Mouse (Mus musculus) liver, embryonic 11.5 days (tissue): Measurements from ENCODE around the gene Lipk. TPM values are rescaled to one million over a fixed set of nuclear protein-coding genes. Genes with fewer than 3 reads are reported as not detected.

Experiments
- ATAC-seq: fragments of 200-750 bp; cut with Nextera tagmentation; replicated peaks from 2 replicates; pipeline ENCODE4 v1.8.0; 2017; ENCODE audit warnings: moderate number of reproducible peaks, mild to moderate bottlenecking, moderate TSS enrichment, moderate library complexity; ENCODE audit not compliant: low FRiP score
- DNase-seq: peaks from one replicate; pipeline ENCODE4 v3.0.0-alpha.2; 2017; ENCODE audit warnings: low spot score
- H3K27ac ChIP-seq: fragments of 300-500 bp; sonication (generic); 2 replicates; pipeline ENCODE4 v1.5.1; 2014; ENCODE audit warnings: mild to moderate bottlenecking, low read depth, low read length, control low read depth
- H3K27me3 ChIP-seq: fragments of 300-500 bp; sonication (generic); replicated peaks from 2 replicates; pipeline ENCODE4 v1.6.1; 2014; ENCODE audit warnings: low read length, mixed read lengths; ENCODE audit not compliant: control insufficient read depth, insufficient read depth
- H3K36me3 ChIP-seq: fragments of 300-500 bp; sonication (generic); 2 replicates; pipeline ENCODE4 v1.6.1; 2014; ENCODE audit warnings: mild to moderate bottlenecking, low read length, moderate library complexity, mixed read lengths; ENCODE audit not compliant: control insufficient read depth, insufficient read depth
- H3K4me1 ChIP-seq: fragments of 300-500 bp; sonication (generic); replicated peaks from 2 replicates; pipeline ENCODE4 v1.6.1; 2014; ENCODE audit warnings: low read length, mixed read lengths; ENCODE audit not compliant: control insufficient read depth, insufficient read depth
- H3K4me2 ChIP-seq: fragments of 300-500 bp; sonication (generic); 2 replicates; pipeline ENCODE4 v1.6.1; 2014; ENCODE audit warnings: mild to moderate bottlenecking, control low read depth, moderate library complexity
- H3K4me3 ChIP-seq: fragments of 300-500 bp; sonication (generic); 2 replicates; pipeline ENCODE4 v1.5.1; 2014; ENCODE audit warnings: low read depth, low read length, control low read depth
- H3K9ac ChIP-seq: fragments of 300-500 bp; sonication (generic); 2 replicates; pipeline ENCODE4 v1.6.1; 2014; ENCODE audit warnings: low read depth, low read length, control low read depth
- H3K9me3 ChIP-seq: fragments of 300-500 bp; sonication (generic); 2 replicates; pipeline ENCODE4 v1.6.1; 2016; ENCODE audit warnings: low read length, inconsistent platforms, mixed read lengths; ENCODE audit not compliant: control insufficient read depth
- WGBS: fragments of 180-500 bp; shearing (Covaris S2); extraction: QIAGEN DNeasy Blood & Tissue Kit; methylation state at CpG from one replicate; pipeline ENCODE4 v1.1.7; 2014; 5-methylcytosine and 5-hydroxymethylcytosine counted together
- polyA plus RNA-seq: library from polyadenylated mRNA; unstranded; fragments of >200 nt; fragmentation: Nextera tagmentation; extraction: Ambion mirVana; gene quantifications from 2 replicates; pipeline ENCODE4 v1.2.1, GENCODE M21; 2014

Lipk gene
- polyA plus RNA-seq, 1 experiment from 2014 or later: not detected

DNA sequence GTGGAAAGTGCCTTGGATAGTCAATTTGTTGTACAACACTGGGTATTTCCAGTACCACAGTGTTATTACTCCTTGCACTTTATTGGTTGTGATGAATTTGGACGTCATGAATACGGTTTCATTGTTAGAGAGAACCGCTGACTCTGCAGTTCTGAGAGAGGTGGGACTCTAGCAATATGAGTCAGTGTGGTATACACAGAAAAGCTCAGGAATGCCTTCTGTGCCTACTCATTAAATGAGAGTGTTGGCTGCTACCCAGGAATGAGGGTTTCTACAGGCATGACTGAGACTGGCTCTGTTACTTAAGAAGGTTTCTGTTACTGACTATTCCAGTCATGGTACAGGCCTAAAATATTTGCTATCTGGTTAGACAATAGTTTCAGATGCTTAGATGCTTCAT, 43.4 kb downstream of the Lipk start:
- Histone ChIP-seq H3K36me3 (no peaks in the 10 kb centered on the region), H3K4me1 (no peaks in the 10 kb centered on the region), H3K4me2 (no peak overlapping the region), H3K9ac (no peak overlapping the region), H3K27me3 (no peaks in the 10 kb centered on the region), H3K27ac (no peak overlapping the region), H3K9me3 (no peaks in the 10 kb centered on the region), H3K4me3 (no peak overlapping the region)
- no peak for DNase-seq
- no peak for ATAC-seq
- 78% methylated on average over 3 of the region's 3 CpGs for WGBS

DNA sequence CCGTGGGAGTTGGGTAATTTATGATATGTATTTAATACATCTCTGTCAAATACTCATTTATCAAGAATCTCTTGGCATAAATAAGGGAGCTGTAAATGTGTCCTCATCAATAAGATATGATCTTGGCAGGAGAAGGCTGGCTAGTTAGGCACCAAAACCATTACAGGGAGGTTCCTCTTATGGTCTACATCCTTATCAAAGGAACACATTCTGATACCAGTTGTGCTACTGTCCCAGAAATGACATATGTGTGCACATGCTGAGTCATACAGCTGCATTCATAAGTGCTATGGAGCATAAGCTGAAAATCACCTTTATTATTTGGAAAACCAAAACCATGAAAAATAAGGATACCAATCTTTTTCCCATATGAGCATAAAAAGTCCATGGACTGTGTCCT, 55.5 kb downstream of the Lipk start:
- Histone ChIP-seq H3K4me2 (no peak overlapping the region), H3K4me1 (no peaks in the 10 kb centered on the region), H3K36me3 (no peaks in the 10 kb centered on the region), H3K27ac (no peak overlapping the region), H3K9ac (no peak overlapping the region), H3K9me3 (no peaks in the 10 kb centered on the region), H3K4me3 (no peak overlapping the region), H3K27me3 (no peaks in the 10 kb centered on the region)
- 38% methylated on average over 1 of the region's 1 CpGs for WGBS
- no peak for DNase-seq
- ATAC-seq: no peak

DNA sequence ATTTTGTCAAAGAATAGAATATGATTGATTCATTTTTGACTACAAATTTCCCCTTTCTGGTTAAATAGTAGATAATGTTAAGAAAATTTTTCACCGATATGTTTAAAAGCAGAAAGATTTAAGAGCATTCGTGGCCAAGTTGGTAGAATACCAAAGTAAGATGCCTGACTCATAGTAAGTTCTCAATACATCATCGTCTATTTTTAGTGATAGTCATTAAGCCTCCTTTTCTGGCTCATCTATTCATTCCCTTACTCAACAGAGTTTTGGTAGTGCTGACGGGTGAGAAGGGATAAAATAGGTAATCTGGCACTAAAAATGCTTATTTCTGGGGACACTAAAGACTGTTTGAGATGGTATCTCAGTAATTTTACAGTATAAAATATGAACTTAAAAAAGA, 56.0 kb downstream of the Lipk start:
- 83% methylated on average over 4 of the region's 4 CpGs for WGBS
- Histone ChIP-seq H3K27me3 (no peaks in the 10 kb centered on the region), H3K4me3 (no peak overlapping the region), H3K36me3 (no peaks in the 10 kb centered on the region), H3K9ac (no peak overlapping the region), H3K4me2 (no peak overlapping the region), H3K9me3 (no peaks in the 10 kb centered on the region), H3K4me1 (no peaks in the 10 kb centered on the region), H3K27ac (no peak overlapping the region)
- DNase-seq: no peak
- ATAC-seq: no peak

DNA sequence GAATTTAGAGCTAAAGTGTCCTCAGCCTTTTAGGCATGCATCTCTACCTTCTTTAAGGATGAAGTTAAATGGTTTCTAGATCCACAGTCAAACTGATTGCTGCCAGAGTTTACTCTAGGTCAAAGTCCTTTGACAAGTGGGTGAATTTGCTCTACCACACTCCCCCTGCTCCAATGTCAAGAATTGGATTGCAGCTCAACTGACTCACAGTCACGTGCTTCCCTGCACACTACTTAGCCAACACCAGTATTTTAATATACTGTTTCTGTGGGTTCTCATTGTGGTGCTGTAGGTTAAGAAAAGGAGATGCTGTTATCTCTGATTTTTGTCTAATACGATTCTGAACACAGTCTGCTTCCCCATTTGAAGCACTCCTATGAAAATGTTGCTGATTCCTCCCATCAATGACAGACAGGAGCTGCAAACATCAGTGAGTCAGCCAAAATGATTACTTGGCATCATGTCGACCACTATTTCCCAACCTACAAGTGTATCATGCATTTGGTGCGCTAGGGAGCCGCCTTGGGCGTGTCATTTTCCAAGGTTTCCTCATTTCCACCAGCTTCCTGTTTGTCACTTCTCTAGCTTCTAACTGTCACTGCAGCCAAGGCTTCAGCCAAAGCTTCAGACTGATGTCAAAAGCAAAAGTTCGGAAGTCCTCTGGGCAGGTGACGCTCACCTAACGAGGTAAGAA, 58.8 kb downstream of the Lipk start, which contains the start of gene Lipn:
TSS of gene Lipn (plus strand) at position 580 of the 694 bp plus-strand sequence.
- Histone ChIP-seq H3K9me3 (no peaks in the 10 kb centered on the region), H3K27me3 (no peaks in the 10 kb centered on the region)
- 78% methylated on average over 9 of the region's 9 CpGs for WGBS

DNA sequence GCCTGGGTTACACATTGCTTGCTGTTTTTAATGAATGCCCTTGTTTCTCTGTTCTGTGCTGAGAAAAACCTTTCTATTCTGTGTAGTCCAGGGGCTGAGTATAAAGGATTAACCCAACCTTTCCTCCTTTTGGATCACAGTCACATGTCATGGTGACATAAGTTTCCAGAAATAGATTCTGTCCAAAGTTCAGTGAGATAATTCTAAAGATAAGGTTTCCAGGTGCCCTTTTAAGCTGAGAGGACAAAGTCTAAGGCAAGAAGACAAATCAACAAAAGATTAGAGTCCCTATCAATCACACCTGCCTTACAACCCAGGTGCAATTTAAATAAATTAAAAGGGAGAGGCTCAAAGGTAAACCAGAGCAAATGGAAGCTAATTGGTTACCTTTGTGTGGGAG, 66.1 kb downstream of the Lipk start:
- H3K4me3 ChIP-seq: no peak overlapping the region
- no peak for ATAC-seq

More for the DNA sequence above, 58.8 kb downstream of the Lipk start, which contains the start of gene Lipn:
- no peaks in the 10 kb centered on the region for H3K4me1 ChIP-seq
- H3K36me3 ChIP-seq: no peaks in the 10 kb centered on the region
- H3K4me3 ChIP-seq: no peak within 1 kb of the TSS
- H3K27ac ChIP-seq: no peak within 1 kb of the TSS
- ATAC-seq: no peak
- H3K4me2 ChIP-seq: no peak within 1 kb of the TSS
- no peak within 1 kb of the TSS for H3K9ac ChIP-seq
- DNase-seq: no peak

DNA sequence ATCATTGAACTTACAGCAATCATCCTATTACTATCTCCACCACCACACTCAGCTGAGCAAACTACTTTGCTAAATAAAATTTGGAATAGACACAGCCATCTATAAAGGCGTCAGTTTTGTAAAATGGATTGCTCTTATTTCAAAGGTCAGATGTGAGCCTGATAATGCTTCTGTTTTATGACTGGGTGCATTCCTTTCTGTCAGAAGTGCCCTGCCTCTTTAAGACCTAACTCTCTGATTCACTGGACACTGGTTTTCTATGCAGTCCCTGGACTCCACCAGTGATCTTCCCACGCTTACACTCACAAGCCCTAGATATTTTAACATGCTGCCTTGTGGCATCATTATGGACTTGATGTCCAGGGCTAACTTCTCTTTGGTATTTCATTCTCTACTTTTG, 70.0 kb downstream of the Lipk start:
- no peak overlapping the region for H3K27ac ChIP-seq
- WGBS: 60% methylated on average over 2 of the region's 2 CpGs
- DNase-seq (no peak), ATAC-seq (no peak)
- H3K27me3 ChIP-seq: no peaks in the 10 kb centered on the region
- no peak overlapping the region for H3K4me3 ChIP-seq
- H3K36me3 ChIP-seq: no peaks in the 10 kb centered on the region
- no peak overlapping the region for H3K9ac ChIP-seq
- H3K9me3 ChIP-seq: no peaks in the 10 kb centered on the region
- H3K4me1 ChIP-seq: no peaks in the 10 kb centered on the region
- H3K4me2 ChIP-seq: no peak overlapping the region

More for the DNA sequence above, 66.1 kb downstream of the Lipk start:
- Histone ChIP-seq H3K27ac (no peak overlapping the region), H3K4me2 (no peak overlapping the region), H3K4me1 (no peaks in the 10 kb centered on the region), H3K9me3 (no peaks in the 10 kb centered on the region), H3K9ac (no peak overlapping the region), H3K36me3 (no peaks in the 10 kb centered on the region), H3K27me3 (no peaks in the 10 kb centered on the region)
- no peak for DNase-seq

DNA sequence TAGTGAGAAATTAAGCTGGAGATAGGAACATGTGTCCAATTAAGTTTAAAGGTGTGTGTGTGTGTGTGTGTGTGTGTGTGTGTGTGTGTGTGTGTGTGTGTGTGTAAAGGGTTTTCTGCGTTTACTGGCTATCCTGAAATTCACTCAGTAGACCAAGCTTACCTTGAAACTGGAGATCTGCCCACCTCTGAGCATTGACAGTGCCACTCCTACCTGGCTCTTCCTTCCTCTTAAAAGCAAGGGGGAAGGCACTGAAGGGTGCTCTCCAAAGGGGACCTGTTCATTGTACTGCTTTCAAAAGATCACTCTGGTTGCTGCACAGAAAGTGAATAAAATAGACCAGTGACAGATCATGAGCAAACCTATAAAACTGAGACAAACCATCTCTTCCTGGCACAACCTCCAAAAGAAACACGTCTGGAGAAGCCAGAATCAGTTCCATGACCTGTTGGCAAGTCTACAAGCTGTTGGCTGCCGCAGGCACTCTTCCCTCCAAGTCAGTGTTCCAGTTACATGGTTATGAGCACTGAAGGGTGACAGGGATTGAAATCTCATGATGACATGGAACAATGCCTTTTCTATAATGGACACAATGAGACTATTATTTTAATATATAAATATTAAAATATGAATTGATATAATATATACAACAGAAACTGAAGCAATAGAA, 81.1 kb downstream of the Lipk start:
- no peak overlapping the region for H3K4me3 ChIP-seq
- 62% methylated on average over 3 of the region's 3 CpGs for WGBS
- no peak for DNase-seq

DNA sequence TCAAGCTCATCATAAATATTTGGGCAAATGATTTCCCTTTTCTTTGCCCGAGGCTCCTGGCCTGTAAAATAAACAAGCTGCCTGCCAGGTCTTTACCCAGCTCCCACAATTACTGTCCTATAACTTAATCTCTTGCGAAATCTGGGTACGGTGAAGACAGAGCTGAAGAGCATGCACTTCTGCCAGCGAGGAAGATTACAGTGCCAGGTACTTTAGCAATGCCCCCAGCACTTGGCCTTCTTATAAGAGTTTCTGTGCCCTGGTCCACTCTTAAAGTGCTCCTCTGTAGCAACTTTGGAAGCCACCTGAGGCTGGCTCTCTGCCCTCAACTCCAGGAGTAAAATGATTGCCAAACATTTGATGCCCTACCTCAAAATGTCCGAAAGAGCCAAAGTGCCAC, 87.3 kb downstream of the Lipk start:
- no peak for DNase-seq
- no peak overlapping the region for H3K9ac ChIP-seq
- no peak overlapping the region for H3K27ac ChIP-seq
- no peaks in the 10 kb centered on the region for H3K4me1 ChIP-seq
- H3K4me3 ChIP-seq: no peak overlapping the region
- no peaks in the 10 kb centered on the region for H3K36me3 ChIP-seq
- no peak for ATAC-seq
- no peak overlapping the region for H3K4me2 ChIP-seq
- WGBS: 70% methylated on average over 5 of the region's 5 CpGs
- H3K27me3 ChIP-seq: no peaks in the 10 kb centered on the region
- H3K9me3 ChIP-seq: no peaks in the 10 kb centered on the region

More for the DNA sequence above, 81.1 kb downstream of the Lipk start:
- H3K9ac ChIP-seq: no peak overlapping the region
- H3K9me3 ChIP-seq: no peaks in the 10 kb centered on the region
- H3K4me2 ChIP-seq: no peak overlapping the region
- no peaks in the 10 kb centered on the region for H3K27me3 ChIP-seq
- no peak overlapping the region for H3K27ac ChIP-seq
- ATAC-seq: no peak
- no peaks in the 10 kb centered on the region for H3K4me1 ChIP-seq
- H3K36me3 ChIP-seq: no peaks in the 10 kb centered on the region

DNA sequence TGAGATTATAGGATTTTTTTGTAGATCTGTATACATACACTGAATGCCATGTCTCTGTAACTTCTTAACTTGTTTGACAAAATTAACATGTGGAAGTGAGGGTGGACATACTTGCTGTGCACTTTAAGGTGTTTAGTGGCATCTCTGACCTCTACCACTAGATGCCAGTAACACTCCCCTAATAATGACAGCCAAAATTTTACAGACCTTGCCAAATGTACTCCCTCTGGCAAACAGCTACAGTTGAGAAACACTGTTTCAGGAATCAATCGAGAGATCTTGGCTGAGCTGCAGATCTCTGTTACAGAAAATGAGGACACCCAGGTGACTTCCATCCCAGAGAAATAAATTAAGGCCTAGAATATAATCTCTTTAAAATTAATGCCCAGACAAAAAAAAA, 88.1 kb downstream of the Lipk start:
- Histone ChIP-seq H3K36me3 (no peaks in the 10 kb centered on the region), H3K4me3 (no peak overlapping the region), H3K4me2 (no peak overlapping the region), H3K9me3 (no peaks in the 10 kb centered on the region), H3K4me1 (no peaks in the 10 kb centered on the region), H3K9ac (no peak overlapping the region), H3K27me3 (no peaks in the 10 kb centered on the region), H3K27ac (no peak overlapping the region)
- 68% methylated on average over 1 of the region's 1 CpGs for WGBS
- no peak for ATAC-seq
- DNase-seq: no peak
